Mouse (Mus musculus): Measurements from ENCODE around the gene H2-T24. TPM values are rescaled to one million over a fixed set of nuclear protein-coding genes. Genes with fewer than 3 reads are reported as not detected.

The H2-T24 gene
- polyA plus RNA-seq (2012; rRNA removed; ENCODE audit: low replicate concordance): 1.2 and 1.9 TPM in 2 replicates

DNA sequence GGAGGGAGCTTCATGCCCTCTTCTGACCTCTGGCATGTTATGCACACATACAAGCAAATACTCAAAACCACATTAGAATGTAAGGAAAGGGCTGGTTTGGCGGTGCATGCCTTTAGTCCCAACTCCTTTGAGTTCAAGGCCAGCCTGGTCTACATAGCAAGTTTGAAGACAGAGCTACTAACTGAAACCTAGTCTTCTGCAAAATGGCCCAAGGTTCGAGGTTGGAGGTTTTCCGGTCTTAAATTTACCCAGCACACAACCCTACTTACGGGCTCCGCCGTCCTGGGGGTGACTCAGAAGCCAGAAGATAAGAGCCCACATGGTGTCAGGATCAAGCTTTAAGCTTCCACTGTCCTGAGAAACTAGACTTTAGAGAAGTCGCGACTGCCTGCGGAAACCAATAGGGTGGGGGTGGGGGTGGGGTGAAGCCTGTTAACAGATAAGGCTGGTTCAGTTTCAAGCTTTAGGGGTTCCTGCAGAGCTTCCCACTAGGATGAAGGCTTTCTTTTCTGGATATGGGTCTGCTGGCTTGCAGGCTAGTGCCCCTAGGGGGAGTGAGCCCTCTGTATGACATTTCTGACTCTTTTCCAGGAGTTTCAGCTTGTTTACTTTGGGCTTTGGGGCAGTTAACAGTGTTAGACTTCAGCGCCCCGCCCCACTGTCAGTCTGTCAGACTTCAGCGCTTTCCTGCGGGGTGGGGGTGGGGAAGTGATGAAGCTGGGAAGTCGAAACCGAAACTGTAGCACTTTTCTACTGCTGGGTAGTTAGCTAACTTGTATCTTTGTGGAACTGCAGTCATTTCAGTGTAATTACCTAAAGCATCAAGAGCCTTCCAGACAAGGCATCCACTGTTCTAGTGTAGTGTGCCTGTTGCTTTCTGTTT lies at the start of gene H2-T24:
TSS of gene H2-T24 (minus strand) at position 370 of the 883 bp plus-strand sequence.

DNA sequence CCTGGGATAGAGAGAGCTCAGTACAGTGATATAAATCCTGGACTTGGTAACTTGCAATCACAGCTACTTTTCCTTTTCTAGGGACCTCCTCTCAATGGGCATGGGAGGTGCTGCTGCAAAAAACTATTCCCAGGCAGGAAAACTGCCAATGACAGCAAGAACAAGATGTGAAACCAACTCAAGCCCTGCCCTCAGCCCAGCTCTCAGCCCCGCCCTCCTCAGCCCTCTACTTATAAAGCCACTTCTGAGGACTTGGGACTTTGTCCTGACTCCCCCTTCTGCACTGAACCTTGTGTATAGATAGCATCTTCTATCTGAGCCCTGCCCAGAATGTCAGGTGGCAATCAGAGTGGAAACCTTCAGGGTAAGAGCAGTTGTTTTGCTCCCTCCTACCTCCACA lies 38.0 kb upstream of the H2-T24 start, which contains the start of gene Gm11127:
TSS of gene Gm11127 (minus strand) at position 10 of the 400 bp plus-strand sequence.

DNA sequence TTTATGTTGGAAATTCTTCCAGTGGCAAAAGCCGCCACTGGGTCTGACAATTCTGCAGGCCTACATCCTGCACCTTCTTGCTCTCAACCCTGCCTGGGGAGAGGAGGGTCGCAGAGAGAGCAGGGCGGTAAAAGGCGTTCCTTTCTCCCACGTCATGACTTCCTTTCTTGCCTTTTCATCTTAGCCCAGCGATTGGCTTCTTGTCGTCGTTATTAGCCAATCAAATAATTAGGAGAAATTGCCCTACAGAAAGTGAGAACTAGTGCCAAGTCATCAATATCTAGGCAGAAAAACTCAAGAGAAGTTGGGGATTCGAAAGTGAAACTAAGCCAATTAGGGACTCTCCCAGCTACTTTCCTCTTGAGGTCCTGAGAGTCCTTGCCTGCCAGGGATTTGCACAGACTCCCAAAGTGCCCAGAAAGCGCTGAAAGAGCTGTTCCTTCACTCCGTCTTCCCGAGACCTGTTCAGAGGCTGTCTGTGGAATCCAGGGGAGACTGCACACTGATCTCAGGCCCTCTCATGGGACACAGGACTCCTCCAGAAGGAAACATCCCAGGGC lies 22.3 kb upstream of the H2-T24 start, which contains the start of the genes H2-T22 and Gm6034:
TSS of gene H2-T22 (minus strand) at position 138 of the 560 bp plus-strand sequence.
TSS of gene Gm6034 (plus strand) at position 352 of the 560 bp plus-strand sequence.

DNA sequence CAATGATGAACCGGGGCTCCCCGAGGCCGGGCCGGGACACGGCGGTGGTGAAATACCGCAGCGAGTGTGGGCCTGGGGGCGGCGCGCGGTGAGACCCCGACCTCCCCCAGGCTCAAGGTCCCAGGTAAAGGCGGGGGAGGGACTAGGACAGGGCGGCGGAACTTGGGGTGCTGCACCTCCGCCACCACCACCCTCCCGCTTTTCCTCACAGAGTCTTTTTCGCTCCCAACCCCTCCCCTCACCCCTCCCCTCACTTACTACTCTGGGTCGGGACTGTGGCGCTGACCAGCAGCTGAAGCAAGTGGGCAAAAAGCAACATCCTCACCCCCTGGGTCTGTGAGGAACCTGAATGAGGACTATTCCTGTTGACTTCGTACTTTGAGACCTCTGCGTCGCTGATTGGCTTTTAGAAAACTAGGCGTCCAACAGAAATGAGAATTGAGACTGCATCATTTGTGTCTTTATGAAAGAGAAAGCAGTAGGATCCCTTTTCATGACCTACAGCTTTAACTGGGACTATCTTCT lies 12.1 kb upstream of the H2-T24 start, which contains the start of gene H2-T23:
TSS of gene H2-T23 (minus strand) at position 505 of the 525 bp plus-strand sequence.

DNA sequence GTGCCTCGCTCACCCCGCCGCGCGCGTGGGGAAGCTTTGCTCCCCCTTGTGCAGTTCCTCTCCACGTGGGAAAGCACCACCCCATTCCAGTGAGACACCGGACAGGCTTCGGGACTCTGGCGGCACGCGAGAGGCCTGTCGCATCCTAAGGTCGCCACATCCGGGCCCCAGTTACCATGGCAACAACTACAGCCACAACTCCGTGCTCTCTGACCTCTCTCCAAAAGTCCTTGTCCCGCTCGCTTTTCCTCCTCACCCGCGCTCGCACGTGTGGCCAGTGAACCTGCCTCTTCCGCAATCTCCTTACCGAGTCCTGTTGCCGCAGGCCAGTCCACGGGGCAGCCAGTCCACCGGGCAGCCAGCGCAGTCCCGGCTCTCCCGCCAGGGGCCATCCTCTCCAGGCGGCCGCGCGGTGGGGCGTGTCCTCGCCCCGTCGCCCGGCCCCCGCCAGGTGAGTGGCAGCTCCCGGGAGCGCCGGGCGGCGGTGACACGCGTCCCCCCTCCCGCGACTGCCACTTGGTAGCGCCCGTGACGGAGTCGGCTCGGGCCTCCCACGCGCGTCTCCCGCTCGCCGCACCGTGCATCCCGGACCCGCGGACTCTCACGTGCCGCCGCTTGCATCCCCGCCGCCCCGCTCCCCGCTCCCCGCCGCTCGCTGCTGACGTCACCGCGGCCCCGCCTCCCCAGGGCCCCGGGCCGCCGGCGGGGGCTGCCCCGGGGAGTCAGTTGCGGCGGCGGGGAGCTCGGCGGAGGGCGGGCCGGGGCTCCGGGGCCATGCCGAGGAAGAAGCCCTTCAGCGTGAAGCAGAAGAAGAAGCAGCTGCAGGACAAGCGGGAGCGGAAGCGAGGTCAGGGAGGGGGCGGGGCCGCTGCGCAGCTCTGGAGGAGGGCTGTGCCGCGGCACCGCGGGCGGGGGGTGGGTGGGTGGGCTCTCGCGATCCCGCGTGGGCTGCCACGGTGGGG lies 40.7 kb downstream of the H2-T24 start, which contains the start of the genes Gnl1 and Prr3:
TSS of gene Gnl1 (plus strand) at position 451 of the 962 bp plus-strand sequence.
TSS of gene Prr3 (minus strand) at position 836 of the 962 bp plus-strand sequence.

DNA sequence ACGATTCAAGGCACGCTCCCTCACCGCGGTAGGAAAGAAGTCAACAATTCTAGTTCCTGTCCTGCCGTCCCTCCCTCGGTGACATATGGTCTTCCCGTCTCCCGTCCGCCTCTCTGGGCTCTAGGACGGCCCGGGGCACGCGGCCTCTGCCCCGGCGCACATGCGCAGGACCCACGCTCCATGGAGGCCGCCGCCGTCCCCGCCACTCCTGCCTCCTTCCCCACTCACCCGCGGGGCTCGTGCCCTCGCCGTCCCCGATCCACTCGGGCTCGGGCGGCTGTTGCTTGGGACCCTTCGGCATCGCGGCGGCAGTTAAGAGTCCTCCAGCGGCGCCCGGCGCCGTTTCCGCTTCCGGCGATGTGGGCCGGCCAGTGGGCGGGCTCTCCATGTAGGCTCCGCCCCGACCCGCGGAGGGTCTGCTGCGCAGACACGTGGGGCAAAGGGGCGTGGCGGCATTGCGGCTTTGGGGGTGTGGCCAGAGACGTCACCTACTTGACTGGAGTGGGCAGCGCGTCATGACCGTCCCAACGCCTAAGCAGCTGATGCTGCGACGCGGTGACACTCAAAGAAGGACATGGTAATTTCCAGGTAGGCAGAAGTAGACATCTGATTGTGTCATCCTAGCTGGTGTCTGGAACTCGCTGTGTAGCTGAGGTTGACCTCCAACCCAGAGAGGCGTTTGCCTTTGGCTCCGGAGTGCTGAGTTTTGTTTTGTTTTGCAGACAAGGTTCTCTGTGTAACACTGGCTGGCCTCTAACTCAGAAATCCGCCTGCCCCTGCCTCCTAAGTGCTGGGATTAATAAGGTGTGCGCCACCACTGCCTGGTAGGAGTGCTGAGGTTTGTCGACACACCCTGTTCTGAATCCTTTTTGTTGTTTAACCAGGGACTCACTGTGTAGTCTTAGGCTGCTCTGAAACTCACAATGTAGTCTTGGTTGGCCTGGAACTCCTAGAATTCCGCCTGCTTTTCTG lies 50.7 kb downstream of the H2-T24 start, which contains the start of gene Abcf1:
TSS of gene Abcf1 (minus strand) at position 344 of the 972 bp plus-strand sequence.

Other genes starting within 250 kb of the H2-T24 start
- gene Ier3, start 198.9 kb downstream of the H2-T24 start, polyA plus RNA-seq (2012; rRNA removed; ENCODE audit: low replicate concordance): 20.3 and 22.3 TPM in 2 replicates
- gene Flot1, start 197.3 kb downstream of the H2-T24 start, polyA plus RNA-seq (2012; rRNA removed; ENCODE audit: low replicate concordance): 39.8 and 40.1 TPM in 2 replicates
- 105 and 114 TPM in 2 replicates for gene Tubb5, start 182.3 kb downstream of the H2-T24 start, polyA plus RNA-seq (2012; rRNA removed; ENCODE audit: low replicate concordance)
- 1.4 and 3.0 TPM in 2 replicates for gene Mdc1, start 179.0 kb downstream of the H2-T24 start, polyA plus RNA-seq (2012; rRNA removed; ENCODE audit: low replicate concordance)
- 13.6 and 21.1 TPM in 2 replicates for gene Nrm, start 159.2 kb downstream of the H2-T24 start, polyA plus RNA-seq (2012; rRNA removed; ENCODE audit: low replicate concordance)
- gene Ppp1r18, start 155.0 kb downstream of the H2-T24 start, polyA plus RNA-seq (2012; rRNA removed; ENCODE audit: low replicate concordance): 16.2 and 25.7 TPM in 2 replicates
- 36.5 and 59.4 TPM in 2 replicates for gene Dhx16, start 140.7 kb downstream of the H2-T24 start, polyA plus RNA-seq (2012; rRNA removed; ENCODE audit: low replicate concordance)
- 180 and 283 TPM in 2 replicates for gene 2310061I04Rik, start 123.1 kb downstream of the H2-T24 start, polyA plus RNA-seq (2012; rRNA removed; ENCODE audit: low replicate concordance)
- 47.1 and 64.0 TPM in 2 replicates for gene Atat1, start 110.5 kb downstream of the H2-T24 start, polyA plus RNA-seq (2012; rRNA removed; ENCODE audit: low replicate concordance)
- gene Mrps18b, start 104.2 kb downstream of the H2-T24 start, polyA plus RNA-seq (2012; rRNA removed; ENCODE audit: low replicate concordance): 74.3 and 76.9 TPM in 2 replicates
- gene Ppp1r10, start 104.1 kb downstream of the H2-T24 start, polyA plus RNA-seq (2012; rRNA removed; ENCODE audit: low replicate concordance): 25.8 and 36.2 TPM in 2 replicates
- gene Abcf1, start 50.8 kb downstream of the H2-T24 start, polyA plus RNA-seq (2012; rRNA removed; ENCODE audit: low replicate concordance): 60.3 and 89.7 TPM in 2 replicates
- gene Gnl1, start 40.7 kb downstream of the H2-T24 start, polyA plus RNA-seq (2012; rRNA removed; ENCODE audit: low replicate concordance): 17.2 and 34.2 TPM in 2 replicates
- gene Prr3, start 40.3 kb downstream of the H2-T24 start, polyA plus RNA-seq (2012; rRNA removed; ENCODE audit: low replicate concordance): 8.2 and 8.5 TPM in 2 replicates
- gene H2-T23, start 12.3 kb upstream of the H2-T24 start, polyA plus RNA-seq (2012; rRNA removed; ENCODE audit: low replicate concordance): 247 and 672 TPM in 2 replicates
- 22.4 and 45.9 TPM in 2 replicates for gene H2-T22, start 22.2 kb upstream of the H2-T24 start, polyA plus RNA-seq (2012; rRNA removed; ENCODE audit: low replicate concordance)
- not detected in 2 replicates for gene Gm6034, start 22.4 kb upstream of the H2-T24 start, polyA plus RNA-seq (2012; rRNA removed; ENCODE audit: low replicate concordance)
- gene Gm11127, start 37.8 kb upstream of the H2-T24 start, polyA plus RNA-seq (2012; rRNA removed; ENCODE audit: low replicate concordance): 46.7 and 279 TPM in 2 replicates
- 0.06 TPM in 2 replicates for gene Gm19684, start 101.1 kb upstream of the H2-T24 start, polyA plus RNA-seq (2012; rRNA removed; ENCODE audit: low replicate concordance)
- 12.6 and 15.9 TPM in 2 replicates for gene Gm7030, start 108.9 kb upstream of the H2-T24 start, polyA plus RNA-seq (2012; rRNA removed; ENCODE audit: low replicate concordance)
- 99.5 and 293 TPM in 2 replicates for gene Gm8909, start 148.0 kb upstream of the H2-T24 start, polyA plus RNA-seq (2012; rRNA removed; ENCODE audit: low replicate concordance)
- 118 and 133 TPM in 2 replicates for gene H2-T3, start 169.7 kb upstream of the H2-T24 start, polyA plus RNA-seq (2012; rRNA removed; ENCODE audit: low replicate concordance)
- 132 and 151 TPM in 2 replicates for gene Rpp21, start 237.5 kb upstream of the H2-T24 start, polyA plus RNA-seq (2012; rRNA removed; ENCODE audit: low replicate concordance)